Mouse (Mus musculus) left cerebral cortex, adult 18-20 months (tissue): Measurements from ENCODE around the gene 9130023H24Rik. TPM values are rescaled to one million over a fixed set of nuclear protein-coding genes. Genes with fewer than 3 reads are reported as not detected.

Experiments
- DNase-seq, 2 experiments: peaks; one replicate each; pipeline ENCODE4 v3.0.0; 2021 to 2022; ENCODE audit warnings: low spot score in 2 of 2, mixed read lengths in 1 of 2
- total RNA-seq, 2 experiments: library from RNA; stranded (reverse); gene quantifications; 2 replicates each; pipeline ENCODE4 v1.2.3; 2021

The 9130023H24Rik gene
- total RNA-seq, 2 experiments from 2014 or later, result 2.9 to 3.6 TPM

DNA sequence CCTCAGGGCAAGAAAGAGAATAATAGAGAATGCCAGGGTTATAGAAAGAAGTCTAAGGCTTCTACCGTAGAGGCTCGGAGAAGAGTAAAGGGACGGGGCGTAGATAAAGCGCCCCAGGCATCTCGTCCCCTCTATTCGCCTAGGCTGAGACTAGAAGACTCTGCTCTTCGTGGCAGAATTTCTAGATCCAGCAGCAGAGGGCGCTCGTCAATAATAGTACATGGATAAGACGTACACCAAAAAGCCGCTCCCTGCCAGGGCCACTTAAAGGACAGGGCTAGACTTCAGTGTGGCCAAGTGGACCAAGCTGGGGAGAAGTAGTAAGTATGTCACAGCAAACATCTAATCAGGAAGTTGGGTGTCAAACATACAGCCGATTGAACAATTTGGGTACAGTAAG lies 9.6 kb upstream of the 9130023H24Rik start:
- DNase-seq, result peak; percentile 86 to 88

DNA sequence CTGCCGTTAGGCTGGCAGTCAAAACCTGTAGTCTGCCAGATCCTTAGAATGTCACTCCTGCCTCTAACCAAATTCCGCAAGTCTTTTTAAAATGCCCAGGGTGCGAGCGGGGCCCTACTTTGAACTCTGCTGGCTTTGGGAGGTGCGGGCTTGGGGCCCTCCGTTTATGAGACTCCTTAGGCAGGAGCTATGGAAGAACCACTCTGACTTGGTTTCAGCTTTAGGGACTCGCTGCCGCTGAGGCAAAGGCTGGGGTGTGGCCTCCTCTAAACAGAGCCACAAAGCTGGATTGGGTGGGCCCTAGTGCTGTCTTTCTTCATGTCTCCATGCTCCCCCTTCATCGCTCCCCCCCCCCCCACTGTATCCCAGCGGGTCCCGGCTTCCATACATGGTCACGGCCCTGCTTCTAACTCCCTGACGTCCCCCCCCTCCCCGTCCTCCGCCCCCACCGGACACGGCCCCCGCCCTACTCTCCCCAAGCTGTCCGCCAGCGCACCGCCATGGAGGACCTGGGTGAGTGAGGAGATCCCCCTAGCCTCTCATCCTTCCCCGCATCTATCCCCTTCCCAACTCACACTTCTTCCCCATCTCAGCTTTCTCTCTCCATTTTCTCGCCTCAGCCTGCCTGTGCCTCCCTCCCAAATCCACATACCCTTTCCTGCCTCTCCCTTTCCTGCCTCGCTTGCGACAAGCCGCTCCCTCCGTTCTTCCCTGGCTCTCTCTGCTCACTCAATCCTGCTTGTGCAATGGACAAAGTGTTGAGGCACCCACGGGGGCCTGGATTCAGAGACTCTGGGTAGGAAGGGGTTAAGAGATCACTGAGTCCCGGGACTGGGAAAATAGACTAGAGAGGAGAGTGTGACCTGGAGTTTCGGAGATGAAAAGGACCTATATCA lies 8.9 kb upstream of the 9130023H24Rik start, which contains the start of gene Tgfb1i1:
Gene Tgfb1i1 (plus strand): TSS at position 317 of the 896 bp plus-strand sequence.
- peak; percentile 44 to 53 for DNase-seq

DNA sequence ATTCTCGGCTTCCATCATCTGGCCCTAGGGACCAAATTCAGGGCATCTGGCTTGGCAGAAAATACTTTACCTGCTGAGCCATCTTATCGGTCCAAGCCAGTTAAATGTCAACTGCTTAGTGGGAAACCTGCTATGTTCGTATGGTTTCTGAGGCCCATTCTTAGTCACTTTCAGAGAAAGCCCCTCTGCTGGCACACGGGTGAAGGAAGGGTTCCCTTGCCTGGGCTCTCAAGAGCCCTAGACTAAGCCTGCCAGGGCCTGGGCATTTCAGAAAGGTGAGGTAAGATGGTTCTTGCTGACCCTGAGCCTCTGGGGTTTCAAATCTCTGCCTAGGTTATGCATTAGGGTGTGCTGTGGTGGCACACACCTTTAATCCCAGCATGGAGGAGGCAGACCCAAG lies 7.7 kb upstream of the 9130023H24Rik start:
- DNase-seq, result no peak

- DNase-seq, result no peak
These were observed 6.7 kb upstream of the 9130023H24Rik start for GRCm38 (mm10) chr7:128244410-128245025.

DNA sequence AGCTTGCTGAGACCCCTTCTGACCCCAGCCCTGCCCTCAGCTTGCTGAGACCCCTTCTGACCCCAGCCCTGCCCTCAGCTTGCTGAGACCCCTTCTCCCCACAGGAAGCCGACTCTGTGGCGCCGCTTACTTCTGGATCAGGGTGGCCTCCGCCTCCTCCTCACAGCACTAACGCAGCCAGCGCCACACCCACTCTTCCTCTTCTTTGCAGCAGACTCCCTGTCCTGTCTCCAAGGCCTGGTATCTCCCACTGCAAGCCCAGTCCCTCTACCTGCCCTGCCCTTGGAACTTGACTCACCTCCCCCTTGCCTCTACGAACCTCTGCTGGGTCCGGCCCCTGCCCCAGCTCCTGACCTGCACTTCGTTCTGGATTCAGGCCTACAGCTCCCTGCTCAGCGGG lies 6.1 kb upstream of the 9130023H24Rik start:
- no peak for DNase-seq

GRCm38 (mm10) chr7:128242331-128242730 lies 4.5 kb upstream of the 9130023H24Rik start:
- DNase-seq, result no peak

DNA sequence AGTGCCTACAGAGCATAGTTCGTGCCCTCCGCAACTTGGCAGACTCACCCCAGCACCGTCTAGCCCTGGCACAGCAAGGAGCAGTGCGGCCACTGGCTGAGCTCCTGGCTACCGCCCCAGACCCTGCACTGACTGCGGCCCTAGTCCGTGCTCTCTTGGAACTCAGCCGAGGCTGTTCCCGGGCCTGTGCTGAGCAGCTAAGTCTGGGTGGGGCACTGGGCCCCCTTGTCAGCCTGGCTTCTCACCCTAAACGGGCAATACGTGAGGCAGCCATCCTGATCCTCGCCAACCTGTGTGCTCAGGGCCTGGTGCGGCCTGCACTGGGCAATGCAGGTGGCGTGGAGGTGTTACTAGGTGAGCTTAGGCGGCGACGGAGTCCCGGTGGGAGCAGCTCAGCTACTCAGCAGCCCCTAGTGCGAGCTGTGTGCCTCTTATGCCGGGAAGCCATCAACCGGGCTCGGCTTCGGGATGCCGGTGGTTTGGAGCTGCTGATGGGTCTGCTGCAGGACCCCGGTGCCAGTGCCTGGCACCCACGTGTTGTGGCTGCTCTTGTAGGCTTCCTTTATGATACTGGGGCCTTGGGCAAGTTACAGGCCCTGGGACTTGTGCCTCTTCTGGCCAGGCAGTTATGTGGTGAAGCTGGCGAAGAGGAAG lies 2.4 kb upstream of the 9130023H24Rik start:
- DNase-seq, result no peak

DNA sequence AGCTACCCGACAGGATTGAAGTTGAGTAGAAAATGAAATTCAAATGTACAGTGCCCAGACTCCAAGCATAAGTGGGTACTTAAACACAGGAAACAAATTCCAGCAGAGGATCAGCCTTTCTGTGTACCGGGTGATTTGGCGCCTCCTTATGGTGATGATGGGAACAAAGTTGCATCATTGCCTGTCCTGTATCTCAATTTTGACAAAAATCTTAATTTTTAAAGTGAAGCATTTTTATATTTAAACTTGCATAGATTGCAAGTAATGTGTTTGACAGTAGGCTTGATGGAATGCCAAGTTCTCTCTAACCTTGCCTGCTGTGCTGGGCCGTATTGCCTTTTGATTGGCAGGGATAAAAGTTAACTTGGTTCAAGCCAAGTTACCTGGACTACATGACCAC lies 1.2 kb upstream of the 9130023H24Rik start:
- DNase-seq, result no peak

- no peak for DNase-seq
These were observed 271 bp downstream of the 9130023H24Rik start for GRCm38 (mm10) chr7:128237593-128237926.

- peak; percentile 82 to 86 for DNase-seq
These were observed 807 bp downstream of the 9130023H24Rik start, which contains the start of gene Armc5 for GRCm38 (mm10) chr7:128236856-128237592. TSS of gene Armc5 (plus strand) at chr7:128237342.

DNA sequence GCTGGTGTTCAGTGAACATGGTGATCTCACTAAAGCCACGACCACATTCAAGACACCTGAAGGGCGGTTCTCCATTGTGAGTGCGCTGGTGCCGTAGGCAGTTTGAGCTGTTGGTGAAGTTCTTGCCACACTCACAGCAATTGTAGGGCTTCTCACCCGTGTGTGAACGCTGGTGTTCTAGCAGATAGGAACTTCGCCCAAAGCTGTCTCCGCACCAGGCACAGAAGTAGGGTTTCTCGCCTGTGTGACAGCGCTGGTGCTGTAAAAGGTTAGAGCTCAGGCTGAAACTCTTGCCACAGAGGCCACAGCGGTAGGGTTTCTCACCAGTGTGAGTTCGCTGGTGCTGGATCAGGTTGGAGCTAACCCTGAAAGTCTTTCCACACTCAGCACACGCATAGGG lies 1.4 kb downstream of the 9130023H24Rik start:
- DNase-seq, result no peak

DNA sequence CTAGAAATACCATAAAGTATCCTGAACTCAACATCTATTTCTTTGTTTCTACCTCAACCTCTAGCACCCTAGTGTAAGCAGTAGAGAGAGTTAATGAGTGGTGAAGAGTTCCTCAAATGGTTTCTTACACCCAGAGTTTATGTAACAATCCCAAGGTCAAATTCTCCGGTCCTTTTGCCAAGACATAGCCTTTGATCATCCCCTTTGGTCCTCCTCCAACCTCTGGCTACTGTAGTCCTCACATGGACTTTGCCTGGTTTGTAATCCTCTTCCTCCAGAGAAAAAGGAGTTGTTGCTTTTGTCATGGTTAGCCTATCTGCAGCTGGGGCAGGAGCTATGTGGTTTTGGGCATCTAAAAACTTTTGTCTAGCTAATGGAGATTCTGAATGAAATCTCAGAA lies 2.4 kb downstream of the 9130023H24Rik start:
- no peak for DNase-seq

DNA sequence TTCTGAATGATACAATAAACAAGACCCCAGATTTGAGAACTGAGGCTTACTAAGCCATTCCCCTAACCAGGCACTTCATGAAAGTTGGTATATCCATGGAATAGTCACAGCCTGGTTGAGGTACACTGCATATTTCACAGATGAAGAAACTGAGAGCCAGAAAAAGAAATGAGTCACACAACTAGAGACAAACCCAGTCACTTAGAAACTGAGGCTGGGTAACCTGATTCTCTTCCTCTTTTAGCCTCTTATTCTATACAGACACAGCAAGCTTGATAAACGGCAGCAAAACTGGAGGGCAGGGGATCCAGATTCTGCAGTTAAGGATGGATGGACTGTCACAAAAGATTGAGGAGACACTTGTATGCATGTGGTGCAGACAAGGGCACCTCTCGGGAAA lies 3.0 kb downstream of the 9130023H24Rik start:
- DNase-seq, result no peak

DNA sequence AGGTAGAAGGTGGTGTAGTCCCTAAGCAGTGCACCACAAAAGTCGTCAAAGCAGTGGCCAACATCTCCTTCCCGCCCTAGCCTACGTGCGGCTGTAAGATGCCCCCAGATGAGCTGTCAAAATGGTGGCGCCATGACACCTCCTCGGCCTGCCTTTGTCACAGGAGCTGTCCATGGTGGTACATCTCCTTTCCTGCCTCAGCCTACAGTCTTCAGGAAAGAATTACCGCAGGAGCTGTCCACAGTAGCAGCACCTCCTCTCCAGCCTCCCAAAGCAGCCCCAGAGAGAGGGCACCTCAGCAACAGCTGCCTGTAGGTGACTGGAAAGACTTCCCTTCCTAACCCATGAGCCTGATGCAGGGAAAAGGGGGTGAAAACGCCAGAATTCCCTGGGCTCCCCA lies 6.1 kb downstream of the 9130023H24Rik start:
- no peak for DNase-seq

DNA sequence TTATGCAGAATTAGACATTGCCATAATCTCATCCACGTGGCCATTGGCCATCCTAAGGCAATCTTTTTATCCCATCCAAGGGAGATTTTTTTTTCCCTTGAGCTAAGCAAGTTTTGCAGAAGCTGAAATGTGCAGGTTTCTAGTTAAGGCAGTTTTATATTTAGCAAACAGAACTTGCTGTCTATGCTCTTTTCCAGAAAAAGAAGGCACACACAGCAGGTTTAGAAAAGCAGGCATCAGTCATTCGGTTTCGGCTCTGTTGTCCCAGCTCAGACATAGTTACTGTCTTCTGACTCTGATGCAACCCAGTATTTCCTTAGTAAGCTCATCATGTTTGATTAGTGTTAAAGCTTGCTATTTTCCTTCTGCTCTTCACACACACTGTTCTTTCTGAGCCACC lies 16.9 kb downstream of the 9130023H24Rik start:
- DNase-seq, result no peak

DNA sequence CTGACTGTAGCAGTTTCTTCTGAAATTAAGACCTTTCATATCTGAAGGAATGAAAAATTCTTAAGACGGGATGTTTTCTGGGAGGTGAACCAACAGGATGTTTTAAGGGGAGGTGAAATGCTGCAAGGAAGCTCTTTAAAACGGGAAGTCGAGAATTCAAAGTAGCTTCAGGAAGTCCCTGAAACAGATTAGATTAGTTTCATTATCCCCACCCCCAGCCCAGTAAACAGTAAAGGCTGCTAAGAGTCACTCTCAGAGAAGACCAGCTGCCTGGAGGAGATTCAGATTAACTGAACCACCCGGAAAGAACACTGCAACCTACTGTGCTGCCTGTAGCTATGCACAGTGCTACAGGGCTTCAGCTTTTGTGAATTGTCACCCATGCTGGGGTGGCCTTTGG lies 17.9 kb downstream of the 9130023H24Rik start:
- no peak for DNase-seq

DNA sequence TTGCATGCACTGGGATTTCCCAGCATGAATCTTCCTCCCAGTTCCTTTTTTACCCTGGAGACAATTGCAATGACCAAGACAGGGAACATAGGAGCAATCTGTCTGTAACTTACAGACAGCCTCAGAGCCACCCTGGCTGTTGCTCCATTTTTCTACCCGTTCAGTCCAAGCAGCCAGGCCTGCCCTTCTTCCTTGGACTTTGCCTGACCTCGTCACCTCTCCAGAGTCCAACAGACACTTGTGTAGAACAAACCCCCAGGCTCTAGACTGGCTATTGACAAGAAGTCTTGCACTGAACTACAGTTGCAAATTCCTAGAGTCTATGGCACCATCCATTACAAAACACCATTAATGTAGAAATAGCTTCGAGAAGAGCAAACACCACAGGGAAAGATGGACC lies 28.0 kb downstream of the 9130023H24Rik start:
- DNase-seq, result no peak

DNA sequence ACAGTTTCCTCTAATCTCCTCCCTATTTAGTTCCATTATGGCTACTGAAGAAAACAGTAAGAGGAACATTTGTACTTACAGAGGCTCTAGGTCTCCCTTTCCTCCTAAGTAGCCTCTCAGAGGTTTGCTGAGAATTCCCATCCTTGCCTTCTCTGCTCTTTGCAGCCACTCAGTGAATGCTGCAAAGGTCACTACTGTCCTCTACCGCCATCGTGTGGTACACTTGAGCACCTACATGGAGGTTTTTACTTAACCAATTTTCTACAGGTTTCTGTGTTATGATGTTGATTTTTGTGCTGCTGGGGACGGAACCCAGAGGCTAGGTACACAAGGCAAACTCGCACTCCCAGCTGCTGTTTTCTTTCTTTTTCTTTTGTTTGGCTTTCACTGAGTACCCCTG lies 29.6 kb downstream of the 9130023H24Rik start:
- DNase-seq, result peak; percentile 54 to 74

DNA sequence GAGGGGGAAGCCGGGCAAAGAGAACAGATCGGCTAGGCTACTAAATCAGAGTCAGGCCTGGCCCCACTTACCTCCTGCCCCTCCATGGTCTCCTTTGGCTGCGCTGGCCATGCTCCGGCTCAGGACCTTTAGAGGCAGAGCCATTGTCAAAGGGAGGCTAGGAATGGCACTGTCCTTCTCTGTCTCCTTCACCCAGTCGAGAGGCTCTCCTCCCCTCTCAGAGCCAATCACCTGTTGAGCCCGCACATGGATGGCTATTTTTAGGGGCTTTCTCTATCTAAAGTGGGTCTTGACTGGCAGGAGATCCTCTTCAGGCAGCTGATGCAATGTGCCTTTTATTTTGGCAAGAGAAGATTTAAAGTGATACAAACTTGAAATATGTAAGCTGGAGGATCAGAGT lies 31.7 kb downstream of the 9130023H24Rik start, which contains the start of gene Cox6a2:
Gene Cox6a2 (minus strand): TSS at position 236 of the 400 bp plus-strand sequence.
- DNase-seq, result no peak

DNA sequence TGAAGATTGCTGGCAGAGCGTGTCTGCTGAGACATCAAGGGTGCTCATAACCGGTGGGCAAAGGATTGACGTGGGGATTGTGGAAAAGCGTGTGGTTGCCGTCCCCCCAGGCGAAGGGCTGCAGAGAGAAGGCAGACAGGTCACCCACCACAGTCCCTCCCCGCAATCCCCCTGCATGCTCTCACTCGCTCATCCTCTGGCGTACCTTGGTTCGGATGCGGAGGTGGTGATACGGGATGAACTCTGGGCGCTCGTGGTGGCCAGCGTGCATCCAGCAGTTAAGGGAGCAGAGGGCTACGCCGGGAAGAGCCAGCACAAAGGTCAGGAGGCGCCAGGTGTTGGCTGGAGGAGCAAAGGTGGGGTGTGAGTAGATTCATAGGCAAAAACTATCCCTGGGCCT lies 32.1 kb downstream of the 9130023H24Rik start:
- DNase-seq, result no peak

DNA sequence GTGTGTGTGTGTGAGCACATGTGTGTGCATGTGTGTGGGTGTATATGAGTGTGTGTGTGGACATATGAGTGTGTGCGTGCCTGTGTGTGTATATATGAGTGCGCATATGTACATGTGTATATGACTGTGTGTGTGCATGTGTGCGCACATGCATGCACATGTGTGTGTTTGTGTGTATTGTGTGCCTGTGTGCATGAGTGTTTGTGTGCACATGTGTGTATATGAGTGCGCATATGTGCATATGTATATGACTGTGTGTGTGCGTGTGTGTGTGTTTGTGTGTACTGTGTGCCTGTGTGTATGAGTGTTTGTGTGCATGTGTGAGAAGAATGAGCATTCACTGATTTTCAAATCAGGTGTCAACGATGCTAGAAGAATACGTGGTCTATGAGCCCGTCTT lies 33.7 kb downstream of the 9130023H24Rik start:
- DNase-seq, result no peak
